ENCODE assay signal across 16 mouse cellular contexts in the genomic region with DNA sequence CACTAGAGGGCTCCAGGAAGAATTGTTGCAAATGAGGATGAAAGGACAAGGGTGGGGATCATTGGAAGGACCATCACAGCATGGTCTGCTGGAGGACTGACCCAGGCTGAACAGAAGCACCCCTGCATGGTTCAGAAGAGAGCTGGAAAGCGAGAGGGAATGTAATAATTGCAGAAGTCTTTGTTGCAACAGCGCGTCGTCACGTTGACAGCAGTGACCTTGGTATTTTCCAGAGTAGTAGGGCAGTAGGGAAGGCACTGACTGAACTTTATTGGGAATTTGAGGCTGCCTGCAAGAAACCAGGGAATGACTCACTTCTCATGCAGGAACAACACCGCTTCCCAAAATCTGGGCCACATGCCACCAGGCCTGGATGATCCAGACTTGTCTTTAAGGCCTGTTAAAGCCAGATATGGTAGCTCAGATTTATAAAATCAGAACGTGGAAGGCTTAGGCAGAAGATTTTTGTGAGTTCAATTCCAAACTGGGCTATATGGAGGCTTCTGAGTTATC. TPM values are rescaled to one million over a fixed set of nuclear protein-coding genes. Genes with fewer than 3 reads are reported as not detected.
"Had no signal": no experiment of that assay in that cellular context is flagged by ENCODE, and none has a peak within 500 bp of the region (broad histone marks: within the 10 kb centered on the region; RNA-seq: fewer than 3 reads in every experiment).

No protein-coding gene starts in this region.

- H3K36me3 ChIP-seq: limb, embryonic 13.5 days; midbrain, embryonic 12.5 days had no signal

- H3K27me3 ChIP-seq: limb, embryonic 13.5 days; midbrain, embryonic 12.5 days had no signal

- DNase-seq: kidney, postnatal 14 days; layer of hippocampus, adult 9-11 months; lung, adult 18-20 months; right cerebral cortex, postnatal 25 days; thymus, postnatal 36 days had no signal

- H3K27ac ChIP-seq: limb, embryonic 13.5 days; liver, embryonic 14.5 days; midbrain, embryonic 12.5 days had no signal

- H3K9me3 ChIP-seq: limb, embryonic 13.5 days; midbrain, embryonic 12.5 days had no signal

- ATAC-seq: midbrain, embryonic 16.5 days had no signal

- H3K4me3 ChIP-seq: limb, embryonic 13.5 days; midbrain, embryonic 12.5 days had no signal

- H3K4me2 ChIP-seq: limb, embryonic 13.5 days; midbrain, embryonic 12.5 days had no signal

- H3K9ac ChIP-seq: limb, embryonic 13.5 days; liver, embryonic 14.5 days; midbrain, embryonic 12.5 days had no signal

- H3K4me1 ChIP-seq: limb, embryonic 13.5 days; midbrain, embryonic 12.5 days had no signal

RNA-seq across cellular contexts. Expression of a gene that starts 25.7 kb away (rescaled TPM):
- total RNA-seq: left cerebral cortex, postnatal 36 days; megakaryocyte-erythroid progenitor cell, adult 5-6 weeks had no signal
- polyA plus RNA-seq: large intestine, adult 2 months; limb, embryonic 13.5 days; liver, embryonic 14.5 days; lung, embryonic 16.5 days; midbrain, embryonic 12.5 days; midbrain, embryonic 16.5 days; neural tube, embryonic 14.5 days; small intestine, adult 2 months; stomach, embryonic 16.5 days had no signal
